Mouse (Mus musculus): ENCODE results near the gene Il13. TPM values are rescaled to one million over a fixed set of nuclear protein-coding genes. Genes with fewer than 3 reads are reported as not detected.

The Il13 gene
- total and polyA plus RNA-seq, 3 experiments: 3.2 TPM; not detected in 2

DNA sequence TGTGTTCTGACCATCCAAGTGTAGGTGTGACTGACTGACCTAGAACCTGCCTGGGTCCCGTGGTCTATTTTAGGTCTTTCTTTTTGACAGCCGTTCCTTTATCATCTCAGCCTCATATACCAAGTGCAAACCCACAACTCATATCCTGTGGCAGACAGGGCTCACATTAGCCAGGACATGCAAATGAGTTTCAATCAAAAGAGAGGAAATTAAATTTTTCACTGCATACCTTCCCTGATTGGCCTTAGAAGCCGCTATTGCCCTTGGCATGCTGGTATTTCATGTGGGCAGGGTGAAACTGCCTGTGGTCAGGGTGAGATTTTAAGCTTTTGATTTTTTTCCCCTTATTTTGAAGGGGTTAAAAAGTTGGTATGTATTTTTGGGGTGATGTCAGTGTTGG, 24.8 kb downstream of the Il13 start:
- DNase-seq (ENCODE audit: low spot score): no peak
- peaks cover 78% of the 10 kb centered on the region for H3K4me1 ChIP-seq (ENCODE audit: insufficient read depth, low read depth, low read length)
- TF ChIP-seq GATA1 (IDR thresholded peaks at IDR 0.05; ENCODE audit: borderline replicate concordance, low read length) (no peak), TAL1 (conservative IDR thresholded peaks at IDR 0.05; ENCODE audit: low read depth, low read length) (no peak), POLR2AphosphoS5 (IDR thresholded peaks at IDR 0.05; ENCODE audit: insufficient replicate concordance, low read depth, low read length) (no peak), GATA2 (IDR thresholded peaks at IDR 0.05; ENCODE audit: borderline replicate concordance, low read depth, low read length) (no peak), CTCF (IDR thresholded peaks at IDR 0.05; ENCODE audit: low read depth, low read length) (no peak)
- H3K4me3 ChIP-seq (ENCODE audit: low read depth, low read length): no peak overlapping the region; the same call in 1 of the 2 replicates
- H3K27me3 ChIP-seq (ENCODE audit: insufficient read depth, low read length): no peaks in the 10 kb centered on the region; the same call in 1 of the 2 replicates
- peaks cover 70% of the 10 kb centered on the region for H3K36me3 ChIP-seq (replicated peaks)
- ATAC-seq (ENCODE audit: extremely low read depth, insufficient number of reproducible peaks, low FRiP score, poor library complexity, severe bottlenecking): no peak
- peaks cover 23% of the 10 kb centered on the region for H3K9me3 ChIP-seq (replicated peaks)

DNA sequence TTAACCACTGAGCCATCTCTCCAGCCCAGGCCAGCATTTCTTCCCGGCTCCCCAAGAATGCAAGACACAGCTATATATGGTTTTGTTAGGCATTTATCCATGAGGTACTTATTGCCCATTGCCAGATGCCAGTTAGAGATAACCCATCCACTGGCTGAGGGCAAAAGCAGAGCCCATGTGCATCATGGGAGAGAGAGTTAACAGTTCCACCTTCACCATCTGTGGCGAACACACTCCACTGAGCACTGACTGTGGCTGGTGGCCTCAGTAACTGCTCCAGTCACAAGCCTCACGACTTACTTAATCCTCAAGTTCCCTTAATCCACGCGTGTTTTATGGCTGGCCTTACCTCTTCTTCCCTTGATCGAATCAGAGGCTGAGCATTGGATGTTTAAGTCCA, 25.3 kb downstream of the Il13 start:
- H3K27me3 ChIP-seq (ENCODE audit: insufficient read depth, low read length): no peaks in the 10 kb centered on the region; the same call in 1 of the 2 replicates
- ATAC-seq (ENCODE audit: extremely low read depth, insufficient number of reproducible peaks, low FRiP score, poor library complexity, severe bottlenecking) (peak; percentile 35; the same call in 1 of the 2 replicates), DNase-seq (ENCODE audit: low spot score) (no peak)
- H3K4me3 ChIP-seq (ENCODE audit: low read depth, low read length): no peak overlapping the region; the same call in 1 of the 2 replicates
- peaks cover 78% of the 10 kb centered on the region for H3K4me1 ChIP-seq (ENCODE audit: insufficient read depth, low read depth, low read length)
- H3K9me3 ChIP-seq (replicated peaks): peaks cover 23% of the 10 kb centered on the region
- peaks cover 70% of the 10 kb centered on the region for H3K36me3 ChIP-seq (replicated peaks)
- TF ChIP-seq GATA2 (IDR thresholded peaks at IDR 0.05; ENCODE audit: borderline replicate concordance, low read depth, low read length) (no peak), TAL1 (conservative IDR thresholded peaks at IDR 0.05; ENCODE audit: low read depth, low read length) (peak; percentile 79)

DNA sequence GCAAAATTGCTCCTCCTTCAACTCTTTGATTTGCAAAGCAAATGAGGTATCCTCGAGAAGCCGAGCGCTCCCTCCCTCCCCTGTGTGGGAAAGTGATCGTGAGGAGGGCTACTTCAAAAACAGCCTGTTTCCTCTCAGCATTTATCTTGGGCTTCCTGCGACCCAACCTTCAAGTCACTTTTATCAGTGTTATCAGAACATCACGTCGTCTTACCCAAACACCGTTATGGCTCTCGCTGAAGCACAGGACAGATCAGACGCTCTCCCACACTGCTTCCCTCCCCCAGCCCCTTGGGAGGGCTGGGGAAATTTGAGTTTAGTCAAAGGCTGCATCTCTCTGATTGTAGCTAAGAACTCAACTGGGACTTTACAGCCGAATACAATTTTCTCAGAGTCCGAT, 28.9 kb downstream of the Il13 start:
- H3K4me1 ChIP-seq (ENCODE audit: insufficient read depth, low read depth, low read length): peaks cover 65% of the 10 kb centered on the region
- H3K36me3 ChIP-seq (replicated peaks): peaks cover 55% of the 10 kb centered on the region
- ATAC-seq (ENCODE audit: extremely low read depth, insufficient number of reproducible peaks, low FRiP score, poor library complexity, severe bottlenecking) (peak; percentile 70), DNase-seq (ENCODE audit: low spot score) (no peak)
- no peaks in the 10 kb centered on the region for H3K27me3 ChIP-seq (ENCODE audit: insufficient read depth, low read length)
- H3K4me3 ChIP-seq (ENCODE audit: low read depth, low read length): peak overlapping the region; percentile 31; the same call in 1 of the 2 replicates
- TF ChIP-seq POLR2AphosphoS5 (IDR thresholded peaks at IDR 0.05; ENCODE audit: insufficient replicate concordance, low read depth, low read length): no peak
- no peak for TF ChIP-seq GATA1 (IDR thresholded peaks at IDR 0.05; ENCODE audit: borderline replicate concordance, low read length)
- no peak for TF ChIP-seq TAL1 (conservative IDR thresholded peaks at IDR 0.05; ENCODE audit: low read depth, low read length)
- no peak for TF ChIP-seq GATA2 (IDR thresholded peaks at IDR 0.05; ENCODE audit: borderline replicate concordance, low read depth, low read length)
- H3K9me3 ChIP-seq (replicated peaks): no peaks in the 10 kb centered on the region; the same call in 1 of the 2 replicates

DNA sequence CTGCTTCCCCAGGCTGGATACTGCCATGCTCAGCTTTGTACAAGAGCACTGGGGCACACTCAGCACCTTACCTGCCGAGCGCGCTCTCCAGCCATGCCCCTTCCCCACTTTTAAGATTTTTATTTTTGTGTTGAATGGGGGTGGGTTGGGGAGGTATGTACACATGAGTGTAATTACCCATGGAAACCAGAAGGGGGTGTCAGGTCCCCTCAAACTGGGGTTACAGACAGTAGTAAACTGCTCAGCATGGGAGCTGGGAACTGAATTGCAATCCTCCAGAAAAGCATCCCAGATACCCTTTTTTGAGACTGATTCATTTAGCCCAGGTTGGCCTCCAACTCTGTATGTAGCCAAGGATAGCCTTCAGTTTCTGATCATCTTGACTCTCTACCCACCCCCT, 29.5 kb downstream of the Il13 start:
- peaks cover 56% of the 10 kb centered on the region for H3K36me3 ChIP-seq (replicated peaks)
- DNase-seq (ENCODE audit: low spot score): no peak
- H3K4me1 ChIP-seq (ENCODE audit: insufficient read depth, low read depth, low read length): peaks cover 61% of the 10 kb centered on the region
- H3K27me3 ChIP-seq (ENCODE audit: insufficient read depth, low read length): no peaks in the 10 kb centered on the region
- no peaks in the 10 kb centered on the region for H3K9me3 ChIP-seq (replicated peaks)
- TF ChIP-seq POLR2AphosphoS5 (IDR thresholded peaks at IDR 0.05; ENCODE audit: insufficient replicate concordance, low read depth, low read length): no peak
- TF ChIP-seq TAL1 (conservative IDR thresholded peaks at IDR 0.05; ENCODE audit: low read depth, low read length): no peak
- no peak for TF ChIP-seq GATA1 (IDR thresholded peaks at IDR 0.05; ENCODE audit: borderline replicate concordance, low read length)
- TF ChIP-seq GATA2 (IDR thresholded peaks at IDR 0.05; ENCODE audit: borderline replicate concordance, low read depth, low read length): no peak
- TF ChIP-seq CTCF (IDR thresholded peaks at IDR 0.05; ENCODE audit: low read depth, low read length): no peak
- no peak for ATAC-seq (ENCODE audit: extremely low read depth, insufficient number of reproducible peaks, low FRiP score, poor library complexity, severe bottlenecking)
- no peak overlapping the region; the same call in 1 of the 2 replicates for H3K4me3 ChIP-seq (ENCODE audit: low read depth, low read length)

DNA sequence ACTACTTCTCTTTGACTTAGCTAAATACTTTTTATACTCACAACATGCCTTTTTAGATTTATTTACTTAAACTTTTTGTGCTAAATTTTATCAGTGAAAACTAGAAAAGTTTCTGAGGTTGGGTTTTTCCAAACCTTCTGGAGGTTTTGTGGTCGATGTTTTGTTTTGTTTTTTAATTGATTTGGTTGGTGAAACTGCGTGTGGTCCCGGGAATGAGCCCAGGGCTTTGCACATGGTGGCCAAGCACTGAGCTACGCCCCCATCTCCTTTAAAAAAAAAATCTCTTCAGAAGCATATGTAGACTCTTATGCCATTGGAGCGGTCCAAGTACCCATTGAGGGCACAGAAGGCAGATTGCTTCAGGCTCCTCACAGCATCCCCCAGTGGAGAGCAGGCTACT, 43.4 kb downstream of the Il13 start:
- ATAC-seq (ENCODE audit: extremely low read depth, insufficient number of reproducible peaks, low FRiP score, poor library complexity, severe bottlenecking): no peak
- TF ChIP-seq CTCF (IDR thresholded peaks at IDR 0.05; ENCODE audit: low read depth, low read length) (no peak), TAL1 (conservative IDR thresholded peaks at IDR 0.05; ENCODE audit: low read depth, low read length) (no peak), GATA1 (IDR thresholded peaks at IDR 0.05; ENCODE audit: borderline replicate concordance, low read length) (no peak)
- DNase-seq (ENCODE audit: low spot score): no peak
- H3K36me3 ChIP-seq (replicated peaks): peaks cover 71% of the 10 kb centered on the region
- H3K27me3 ChIP-seq (ENCODE audit: insufficient read depth, low read length): no peaks in the 10 kb centered on the region
- 0 out of 2 replicates have a peak, but pooled peaks cover 1% of the 10 kb centered on the region for H3K9me3 ChIP-seq (replicated peaks)
- H3K4me3 ChIP-seq (ENCODE audit: low read depth, low read length): no peak overlapping the region
- peaks cover 31% of the 10 kb centered on the region for H3K4me1 ChIP-seq (ENCODE audit: insufficient read depth, low read depth, low read length)

DNA sequence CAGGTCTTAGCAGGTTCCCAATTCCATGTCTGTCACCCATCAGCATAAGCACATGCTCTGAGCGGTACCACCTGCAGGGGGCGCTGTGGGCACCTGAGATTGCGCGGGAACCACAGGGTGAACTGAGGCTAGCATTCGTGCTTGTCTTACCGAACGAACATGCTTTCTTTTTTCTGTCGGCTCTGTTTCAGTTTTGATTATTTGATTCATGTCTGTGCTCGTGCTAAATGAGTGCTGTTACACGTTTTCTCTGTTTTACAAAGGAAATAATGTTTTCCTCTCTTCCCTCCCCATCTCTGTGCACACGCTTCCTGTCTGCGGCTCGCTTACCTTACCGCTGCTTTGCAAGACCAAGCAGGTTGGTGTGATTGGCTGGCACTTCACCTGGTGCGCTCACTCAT, 44.1 kb downstream of the Il13 start:
- no peak overlapping the region for H3K4me3 ChIP-seq (ENCODE audit: low read depth, low read length)
- 0 out of 2 replicates have a peak, but pooled peaks cover 1% of the 10 kb centered on the region for H3K9me3 ChIP-seq (replicated peaks)
- no peak for ATAC-seq (ENCODE audit: extremely low read depth, insufficient number of reproducible peaks, low FRiP score, poor library complexity, severe bottlenecking)
- H3K36me3 ChIP-seq (replicated peaks): peaks cover 71% of the 10 kb centered on the region
- DNase-seq (ENCODE audit: low spot score): no peak
- TF ChIP-seq POLR2AphosphoS5 (IDR thresholded peaks at IDR 0.05; ENCODE audit: insufficient replicate concordance, low read depth, low read length) (no peak), CTCF (IDR thresholded peaks at IDR 0.05; ENCODE audit: low read depth, low read length) (peak; percentile 87)
- H3K27me3 ChIP-seq (ENCODE audit: insufficient read depth, low read length): no peaks in the 10 kb centered on the region
- peaks cover 37% of the 10 kb centered on the region for H3K4me1 ChIP-seq (ENCODE audit: insufficient read depth, low read depth, low read length)

DNA sequence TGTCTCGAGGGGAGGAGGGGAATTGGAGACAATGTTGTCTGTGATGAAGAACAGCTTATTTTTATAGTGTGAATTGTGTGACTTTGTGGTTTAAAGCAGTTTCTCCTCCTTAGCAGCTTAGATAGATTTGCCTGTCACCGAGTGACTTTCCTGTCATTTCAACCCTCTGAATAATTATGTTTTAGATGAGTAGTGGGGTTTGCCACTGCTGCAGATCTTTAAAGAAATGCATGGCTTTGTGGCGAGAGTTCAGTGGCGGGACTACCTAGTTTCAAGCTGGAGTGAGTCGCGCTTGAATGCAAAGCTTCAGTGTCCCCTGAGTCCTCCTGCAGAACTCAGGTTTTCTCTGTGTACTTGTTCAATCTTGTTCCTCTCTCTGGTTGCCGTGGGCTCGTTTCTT, 46.2 kb downstream of the Il13 start:
- H3K9me3 ChIP-seq (replicated peaks): no peaks in the 10 kb centered on the region
- TF ChIP-seq GATA2 (IDR thresholded peaks at IDR 0.05; ENCODE audit: borderline replicate concordance, low read depth, low read length) (no peak), CTCF (IDR thresholded peaks at IDR 0.05; ENCODE audit: low read depth, low read length) (no peak), POLR2AphosphoS5 (IDR thresholded peaks at IDR 0.05; ENCODE audit: insufficient replicate concordance, low read depth, low read length) (no peak), GATA1 (IDR thresholded peaks at IDR 0.05; ENCODE audit: borderline replicate concordance, low read length) (no peak)
- H3K4me1 ChIP-seq (ENCODE audit: insufficient read depth, low read depth, low read length): peaks cover 43% of the 10 kb centered on the region
- H3K27me3 ChIP-seq (ENCODE audit: insufficient read depth, low read length): no peaks in the 10 kb centered on the region
- peaks cover 66% of the 10 kb centered on the region for H3K36me3 ChIP-seq (replicated peaks)
- no peak for ATAC-seq (ENCODE audit: extremely low read depth, insufficient number of reproducible peaks, low FRiP score, poor library complexity, severe bottlenecking)
- no peak for DNase-seq (ENCODE audit: low spot score)
- H3K4me3 ChIP-seq (ENCODE audit: low read depth, low read length): no peak overlapping the region
